Mouse (Mus musculus) frontal cortex, postnatal 10 days (tissue): Measurements from ENCODE around the gene Tmem125.
A peak's percentile ranks its signal among the peaks of the same experiment; 100 is the strongest.
"Not testable (repeated sequence)": the region's sequence is repeated elsewhere in the genome, so short reads cannot be mapped to it uniquely, and the experiment has no call there.

Experiments used
- DNase-seq, 2 experiments: peaks; one replicate each; pipeline ENCODE4 v3.0.0; 2022; ENCODE audit warnings: low spot score in 2 of 2, mixed read lengths in 1 of 2

The Tmem125 gene

DNA sequence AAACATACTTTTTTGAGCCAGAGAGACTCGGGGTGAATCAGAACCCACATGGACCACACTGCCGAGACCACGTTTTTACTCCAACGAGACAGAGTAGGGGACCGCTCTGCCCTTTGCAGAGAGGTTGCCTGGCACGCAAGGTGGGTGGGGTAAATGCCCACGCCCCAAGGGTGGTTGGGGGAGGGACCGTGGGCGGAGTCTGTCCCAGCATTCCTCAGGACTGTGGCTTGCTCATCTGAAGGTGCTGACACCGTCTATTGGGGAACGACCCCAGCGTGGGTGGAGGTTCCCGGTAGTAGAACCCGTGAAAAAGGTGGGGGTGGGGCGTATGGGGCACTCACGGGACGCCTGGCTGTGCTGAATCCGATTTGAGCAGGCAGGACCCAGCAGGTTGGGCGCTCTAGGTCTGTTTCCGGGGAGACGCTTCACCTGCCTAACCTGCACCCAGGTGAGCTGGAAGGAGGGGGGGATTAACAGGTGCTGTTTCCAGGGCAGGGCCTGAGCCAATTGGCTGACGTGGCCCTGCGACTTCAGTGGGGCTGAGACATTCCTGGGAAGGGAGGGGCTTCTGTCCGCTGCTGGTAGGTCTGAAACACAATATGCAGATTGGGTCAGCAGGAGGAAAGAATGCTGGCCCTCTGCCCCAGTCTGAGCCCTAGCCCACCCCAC is at the start of gene Tmem125:
Gene Tmem125 (minus strand): TSS at position 453 of the 669 bp plus-strand sequence.
- DNase-seq: no peak

DNA sequence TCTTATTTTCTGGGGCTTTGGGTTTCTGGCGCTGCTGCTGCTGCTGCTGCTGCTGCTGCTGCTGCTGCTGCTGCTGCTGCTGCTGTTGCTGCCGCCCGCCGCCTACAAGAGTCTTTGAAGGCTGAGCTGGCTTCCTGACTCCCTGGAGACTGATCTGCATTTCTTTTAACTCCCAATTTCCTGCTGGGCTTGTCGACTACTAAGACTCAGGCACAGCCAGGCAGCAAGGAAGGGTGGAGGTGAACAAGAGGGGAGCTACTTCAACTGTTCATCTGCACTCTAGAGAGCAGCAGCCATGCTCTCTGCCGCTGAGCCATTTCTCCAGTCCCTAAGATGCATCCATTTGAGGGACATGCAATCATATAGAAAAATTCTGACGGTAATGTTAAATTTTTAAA is 45.9 kb upstream of the Tmem125 start:
- no peak for DNase-seq

DNA sequence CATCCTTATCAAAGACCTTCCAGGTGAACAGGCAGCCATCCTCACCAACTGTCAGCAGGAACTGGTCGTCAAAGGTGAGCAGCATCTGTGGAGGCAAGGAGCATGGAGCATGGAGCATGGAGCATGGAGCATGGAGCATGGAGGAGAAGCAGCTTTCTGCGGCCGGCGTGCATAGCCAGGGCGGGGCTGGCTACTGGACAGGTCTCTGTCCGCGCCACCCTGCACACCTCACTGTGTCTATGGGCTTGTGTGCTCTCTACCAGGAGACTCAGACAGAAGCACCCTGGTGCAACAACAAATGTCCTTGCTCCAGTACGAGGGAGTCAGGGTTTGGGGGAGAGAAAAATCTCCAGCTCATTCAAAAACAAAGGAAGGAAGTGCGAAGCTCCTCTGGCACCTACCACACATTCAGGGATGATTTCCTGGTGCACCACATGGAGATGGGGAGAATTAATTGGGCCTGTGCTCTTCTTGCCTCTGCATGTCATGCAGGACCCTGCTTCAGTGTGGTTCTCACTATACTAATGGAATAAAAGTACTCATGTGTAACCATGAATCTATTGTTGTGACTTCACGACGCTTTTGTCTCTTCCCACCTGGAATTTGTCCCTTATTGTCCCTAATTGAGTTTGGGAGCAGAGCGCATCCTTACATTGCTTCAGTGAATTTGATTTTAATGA is 45.3 kb upstream of the Tmem125 start:
- no peak for DNase-seq

DNA sequence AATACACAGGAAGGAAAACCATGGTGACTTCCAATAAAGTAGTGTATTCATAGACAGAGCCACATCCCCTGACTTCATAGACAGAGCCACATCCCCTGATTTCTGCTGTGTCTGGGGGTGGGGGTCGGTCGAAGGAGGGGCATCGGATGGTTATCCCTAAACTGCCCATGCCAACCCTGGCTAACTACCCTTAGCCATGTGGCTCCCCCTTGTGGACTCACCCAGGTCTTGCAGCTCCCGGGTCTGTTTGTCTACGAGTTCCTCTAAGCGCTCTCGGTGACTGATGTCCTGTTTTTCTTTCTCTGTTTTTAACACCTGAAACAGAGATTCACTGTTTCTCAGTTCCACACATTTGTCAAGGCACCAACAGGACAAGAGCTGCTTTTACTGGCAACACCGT is 38.8 kb upstream of the Tmem125 start:
- no peak for DNase-seq

DNA sequence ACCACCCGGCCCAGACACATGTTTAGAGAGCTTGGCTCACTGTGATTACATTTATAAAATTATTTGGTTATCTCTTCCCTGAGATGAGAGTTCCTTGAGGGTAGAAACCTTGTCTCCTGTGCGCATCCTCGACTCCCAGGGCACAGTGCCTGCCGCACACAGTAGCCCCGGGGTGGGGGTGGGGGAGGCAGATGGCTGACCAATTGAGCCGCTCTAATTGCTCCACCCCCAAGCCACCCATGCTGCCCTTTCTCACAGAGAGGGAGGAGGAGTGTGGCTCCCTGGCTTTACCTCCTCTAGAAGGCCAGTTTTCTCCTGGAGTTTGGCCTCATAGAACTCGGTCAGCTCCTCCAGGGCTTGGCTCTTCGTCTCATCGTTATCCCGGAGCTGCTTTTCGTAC is 37.7 kb upstream of the Tmem125 start:
- DNase-seq: no peak

DNA sequence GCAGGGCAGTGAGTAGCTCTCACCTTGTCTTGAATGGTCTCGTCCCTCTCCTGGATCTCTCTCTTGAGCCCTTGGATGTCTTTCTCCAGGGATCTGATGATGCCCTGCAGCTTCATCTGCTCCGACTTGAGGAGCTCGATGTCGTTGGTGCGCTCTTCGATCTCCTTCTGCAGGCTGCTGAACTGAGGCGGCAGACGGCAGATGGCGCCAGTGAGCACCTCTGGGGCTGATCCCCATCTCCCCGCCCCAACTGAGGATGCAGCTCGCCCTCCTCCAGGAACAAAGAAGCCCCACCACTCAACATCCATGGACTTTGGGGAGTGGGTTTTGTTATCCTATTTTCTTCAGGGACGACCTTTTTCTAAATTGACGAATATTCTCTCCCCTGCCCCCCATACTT is 35.5 kb upstream of the Tmem125 start:
- DNase-seq: peak in 1 of 2 experiments; percentile 29

DNA sequence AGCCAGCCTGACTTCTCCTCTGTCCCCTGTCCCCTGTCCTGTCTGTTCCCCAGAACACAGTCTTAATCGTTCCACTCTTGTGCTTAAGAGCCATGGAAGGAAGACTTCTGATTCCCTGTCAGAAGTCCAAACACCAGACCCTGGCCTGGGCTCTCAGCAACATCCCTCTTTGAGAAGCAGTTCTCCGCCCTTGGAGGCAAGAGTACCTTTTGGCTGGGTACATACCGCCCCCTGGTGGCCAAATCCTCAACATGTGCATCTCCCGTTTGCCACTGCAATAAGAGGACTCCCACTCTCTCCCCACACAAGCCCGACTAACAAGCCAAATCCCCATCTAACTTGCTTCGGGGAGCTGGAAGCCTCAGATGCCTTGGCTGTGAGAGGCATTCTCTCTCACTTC is 32.3 kb upstream of the Tmem125 start:
- peak; percentile 70 to 84 for DNase-seq

DNA sequence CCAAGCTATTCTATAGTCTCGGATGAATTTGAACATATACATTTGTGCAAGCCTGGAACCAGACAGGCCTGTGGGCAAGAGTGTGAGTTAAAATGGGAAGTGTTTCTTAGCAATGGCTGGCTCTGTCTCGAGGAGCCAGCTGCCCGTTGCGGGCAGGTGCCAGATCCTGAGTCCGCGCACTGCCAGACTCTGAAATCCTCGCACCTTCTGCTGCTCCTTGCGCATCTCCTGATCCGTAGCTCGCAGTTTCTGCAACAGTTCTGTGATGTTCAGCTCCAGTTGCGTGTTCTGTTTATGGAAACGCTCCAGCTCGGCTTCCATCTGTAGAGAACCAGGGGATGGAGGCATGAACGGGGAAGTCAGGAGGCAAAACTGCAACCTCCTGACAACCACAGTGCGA is 27.6 kb upstream of the Tmem125 start:
- DNase-seq: peak; percentile 53 to 73

DNA sequence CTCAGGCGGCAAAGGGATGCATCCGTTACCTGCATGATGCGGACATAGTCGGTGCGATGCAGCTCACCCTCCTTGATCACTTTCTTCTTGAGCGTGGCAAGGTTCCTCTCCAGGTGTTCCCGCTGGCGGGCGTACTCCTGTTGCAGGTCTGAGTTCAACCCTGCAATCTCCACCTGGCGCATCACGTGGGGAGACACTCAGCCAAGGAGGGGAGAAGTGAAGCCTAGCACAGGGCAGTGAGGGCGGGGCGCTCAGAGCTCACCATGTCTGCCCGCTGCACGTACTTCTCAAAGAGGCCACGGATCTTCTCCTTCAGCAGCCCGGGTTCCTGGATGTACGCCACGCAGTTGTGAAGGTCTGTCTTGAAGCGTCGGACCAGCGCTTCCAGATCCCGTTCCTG is 25.5 kb upstream of the Tmem125 start:
- DNase-seq: no peak

DNA sequence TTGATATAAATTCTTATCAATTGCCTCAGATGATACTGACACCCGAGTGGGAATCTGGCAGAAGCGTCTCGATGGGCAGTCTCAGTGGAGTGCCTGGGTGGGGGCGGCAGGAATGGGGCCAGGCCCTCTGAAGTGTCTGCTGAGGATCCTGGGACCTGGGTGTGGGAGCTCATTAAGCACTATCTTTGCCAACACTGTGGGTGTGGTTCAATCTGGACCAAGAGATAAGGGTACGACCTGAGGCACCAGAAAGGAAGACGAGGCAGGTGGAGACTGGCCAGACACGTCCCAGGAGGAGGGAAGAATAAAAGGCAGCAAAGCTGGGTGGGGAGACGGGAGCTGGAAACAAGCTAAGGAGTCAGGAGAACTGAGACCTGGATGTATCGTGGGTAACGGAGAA is 24.9 kb upstream of the Tmem125 start:
- DNase-seq: no peak

DNA sequence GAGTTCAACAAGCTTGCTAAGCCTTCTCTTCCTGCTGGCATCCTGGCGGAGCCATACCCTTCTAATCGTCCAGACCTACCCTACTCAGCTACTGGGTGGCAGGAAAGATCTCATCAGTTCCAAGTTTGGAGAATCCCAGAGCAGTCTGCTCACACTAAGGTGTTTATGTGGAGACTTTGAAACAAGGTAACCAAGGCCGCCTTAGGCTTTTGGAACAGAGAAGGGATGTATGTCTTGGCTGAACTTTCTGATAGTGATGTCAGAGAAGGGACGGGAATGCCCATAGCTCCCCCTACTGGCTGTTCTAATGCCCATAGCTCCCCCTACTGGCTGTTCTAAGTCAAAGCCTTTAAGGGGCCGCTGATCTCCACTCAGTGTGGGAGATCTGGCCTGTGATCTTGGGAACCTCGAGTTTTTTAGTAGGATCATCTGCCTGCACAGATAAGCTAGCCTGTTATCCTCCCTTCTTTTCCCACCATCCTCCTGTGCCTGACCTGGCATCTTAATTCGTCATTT is 22.4 kb upstream of the Tmem125 start:
- no peak for DNase-seq

DNA sequence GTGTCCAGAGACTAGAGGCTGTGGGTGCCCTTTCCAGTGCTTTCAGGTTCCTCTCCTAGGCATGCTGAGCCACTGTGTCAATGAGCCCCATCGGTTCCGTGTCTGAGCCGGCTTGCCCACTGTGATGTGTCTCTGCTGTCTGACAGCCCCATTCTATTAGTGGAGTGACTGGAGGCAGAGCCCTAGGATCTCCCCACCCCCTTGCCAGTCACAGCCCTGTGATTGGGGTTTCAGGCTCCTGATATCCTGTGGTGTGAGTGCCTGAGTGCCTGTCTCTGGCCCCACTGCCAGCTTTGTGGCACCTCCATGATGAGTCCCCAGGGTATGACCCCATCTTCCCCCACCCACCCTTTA is 21.1 kb upstream of the Tmem125 start:
- DNase-seq: no peak

DNA sequence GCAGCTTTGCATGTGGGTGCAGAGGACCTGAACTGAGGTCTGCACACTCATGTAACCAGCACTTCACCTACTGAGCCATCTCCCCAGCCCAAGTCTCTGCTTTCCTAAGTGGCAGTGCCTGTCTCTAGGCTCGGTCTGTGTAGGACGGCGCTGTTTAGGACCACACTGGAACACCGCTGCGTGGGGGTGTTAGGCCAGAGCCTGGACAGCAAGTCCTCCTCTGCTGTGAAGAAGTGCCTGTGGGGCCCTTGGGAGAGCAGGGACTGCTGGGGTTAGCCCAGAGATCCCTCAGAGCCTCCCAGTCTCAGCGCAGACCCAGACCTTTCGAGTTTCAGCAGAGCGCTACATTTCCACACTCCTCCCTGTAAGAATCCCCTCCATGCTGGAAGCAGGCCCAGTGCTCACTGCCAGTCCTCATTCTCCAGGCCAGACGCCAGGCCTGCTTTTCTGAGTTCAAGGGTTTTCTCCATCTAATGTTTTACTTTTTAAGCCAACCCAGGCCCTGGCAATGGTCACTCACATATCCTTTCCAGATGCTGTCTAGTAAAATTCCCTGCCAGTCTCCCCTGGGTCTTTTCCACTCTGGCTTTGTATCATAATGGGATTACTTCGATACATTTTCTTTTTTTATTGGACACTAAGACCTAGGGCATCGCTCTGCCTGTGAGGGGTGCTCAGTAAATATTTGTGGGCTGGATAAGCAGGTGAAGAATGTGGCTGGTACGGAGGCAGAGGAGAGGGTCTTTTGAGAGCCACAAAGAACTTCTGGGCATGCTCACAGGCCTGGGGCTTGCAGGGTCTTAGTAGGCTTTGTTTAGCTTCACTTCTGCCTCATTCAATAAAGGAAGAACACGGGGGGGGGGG is 20.4 kb upstream of the Tmem125 start:
- DNase-seq: no peak

DNA sequence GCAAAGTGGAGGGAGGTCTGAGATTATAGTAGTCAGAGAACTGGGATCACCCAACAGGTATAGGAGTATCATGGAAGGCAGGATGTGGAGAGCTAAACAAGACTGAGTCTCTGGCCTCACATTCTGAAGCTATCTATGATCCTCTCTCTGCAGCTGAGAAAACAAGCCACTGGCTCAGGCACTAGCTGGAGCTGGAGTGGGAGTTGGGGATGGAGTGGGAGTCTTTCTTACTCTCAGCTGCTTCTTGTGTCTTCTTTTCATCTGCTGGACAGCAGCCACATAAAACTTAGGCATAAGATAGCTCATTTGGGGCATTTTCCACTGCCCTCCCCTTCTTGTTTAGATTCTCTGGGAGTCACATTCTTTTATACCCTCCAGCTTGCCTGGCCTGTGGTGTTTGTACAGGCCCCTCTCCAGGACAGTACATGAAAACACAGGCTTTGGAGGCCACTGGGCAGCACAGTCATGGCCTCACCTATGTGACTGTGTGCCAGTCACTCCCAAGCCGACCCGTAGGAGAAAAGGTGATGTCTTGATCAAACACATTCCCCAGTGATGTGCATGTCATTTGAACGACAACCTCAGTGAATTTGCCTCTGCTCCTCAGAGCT is 9.3 kb upstream of the Tmem125 start:
- no peak for DNase-seq

DNA sequence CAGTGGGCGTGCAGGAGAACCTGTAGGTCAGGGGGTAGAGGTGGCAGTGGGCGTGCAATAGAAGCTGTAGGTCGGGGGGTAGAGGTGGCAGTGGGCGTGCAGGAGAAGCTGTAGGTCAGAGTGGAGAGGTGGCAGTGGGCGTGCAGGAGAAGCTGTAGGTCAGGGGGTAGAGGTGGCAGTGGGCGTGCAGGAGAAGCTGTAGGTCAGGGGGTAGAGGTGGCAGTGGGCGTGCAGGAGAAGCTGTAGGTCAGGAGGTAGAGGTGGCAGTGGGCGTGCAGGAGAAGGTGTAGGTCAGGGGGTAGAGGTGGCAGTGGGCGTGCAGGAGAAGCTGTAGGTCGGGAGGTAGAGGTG is 4.3 kb upstream of the Tmem125 start:
- not testable (repeated sequence) for DNase-seq

DNA sequence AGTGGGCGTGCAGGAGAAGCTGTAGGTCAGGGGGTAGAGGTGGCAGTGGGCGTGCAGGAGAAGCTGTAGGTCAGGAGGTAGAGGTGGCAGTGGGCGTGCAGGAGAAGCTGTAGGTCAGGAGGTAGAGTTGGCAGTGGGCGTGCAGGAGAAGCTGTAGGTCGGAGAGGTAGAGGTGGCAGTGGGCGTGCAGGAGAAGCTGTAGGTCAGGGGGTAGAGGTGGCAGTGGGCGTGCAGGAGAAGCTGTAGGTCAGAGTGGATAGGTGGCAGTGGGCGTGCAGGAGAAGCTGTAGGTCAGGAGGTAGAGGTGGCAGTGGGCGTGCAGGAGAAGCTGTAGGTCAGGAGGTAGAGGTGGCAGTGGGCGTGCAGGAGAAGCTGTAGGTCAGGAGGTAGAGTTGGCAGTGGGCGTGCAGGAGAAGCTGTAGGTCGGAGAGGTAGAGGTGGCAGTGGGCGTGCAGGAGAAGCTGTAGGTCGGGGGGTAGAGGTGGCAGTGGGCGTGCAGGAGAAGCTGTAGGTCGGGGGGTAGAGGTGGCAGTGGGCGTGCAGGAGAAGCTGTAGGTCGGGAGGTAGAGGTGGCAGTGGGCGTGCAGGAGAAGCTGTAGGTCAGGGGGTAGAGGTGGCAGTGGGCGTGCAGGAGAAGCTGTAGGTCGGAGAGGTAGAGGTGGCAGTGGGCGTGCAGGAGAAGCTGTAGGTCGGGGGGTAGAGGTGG is 3.7 kb upstream of the Tmem125 start:
- DNase-seq: peak; percentile 58 to 66

DNA sequence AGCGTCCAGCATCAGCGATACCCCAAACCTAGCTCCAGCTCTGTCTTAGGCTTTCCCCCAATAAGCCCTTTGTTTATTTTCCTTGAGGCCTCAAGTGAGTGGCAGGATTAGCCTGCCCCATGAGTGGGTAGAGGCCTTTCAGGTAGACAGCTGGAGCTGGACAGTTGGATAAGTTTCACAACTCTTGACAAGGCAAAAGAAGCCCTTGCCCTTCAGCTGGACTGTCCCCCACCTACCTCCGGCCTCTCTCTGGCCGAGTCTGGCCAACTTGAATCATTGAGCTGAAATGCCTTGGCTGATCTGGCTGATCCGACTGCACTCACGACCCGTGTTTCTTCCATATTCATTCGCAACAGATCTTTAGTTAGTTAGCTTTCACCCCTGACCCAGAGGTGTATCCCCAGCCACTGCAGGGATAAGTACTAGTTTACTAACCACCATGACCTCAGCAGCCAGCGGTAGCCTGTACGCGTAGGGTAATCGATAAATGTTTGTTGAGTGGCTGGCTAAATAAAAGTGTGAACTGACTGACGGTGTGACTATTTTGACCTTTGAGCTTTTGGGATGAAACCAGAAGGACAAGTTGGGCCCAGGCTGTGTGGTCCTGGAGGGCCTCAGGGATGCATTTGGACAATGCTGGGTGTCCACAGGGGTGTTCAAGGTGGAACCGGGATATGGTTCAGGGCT is 740 bp upstream of the Tmem125 start:
- no peak for DNase-seq

DNA sequence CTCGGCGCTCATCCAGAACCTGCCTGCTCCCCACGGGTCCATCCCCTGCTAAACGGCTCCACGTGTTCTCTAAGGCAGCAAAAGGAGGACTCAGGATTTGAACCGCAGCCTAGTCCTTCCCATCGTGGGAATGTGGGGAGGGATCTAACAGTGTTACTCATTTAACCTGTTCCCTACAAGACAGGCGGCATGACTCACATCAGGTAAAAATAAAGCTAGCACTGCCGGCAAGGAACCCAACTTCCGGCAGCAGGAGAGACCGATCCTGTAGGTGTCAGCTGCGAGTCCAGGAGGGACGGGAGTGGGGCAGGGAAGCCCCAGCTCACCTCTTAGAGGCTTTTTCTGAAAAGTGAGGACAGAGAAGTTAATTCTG is 700 bp downstream of the Tmem125 start:
- no peak for DNase-seq

DNA sequence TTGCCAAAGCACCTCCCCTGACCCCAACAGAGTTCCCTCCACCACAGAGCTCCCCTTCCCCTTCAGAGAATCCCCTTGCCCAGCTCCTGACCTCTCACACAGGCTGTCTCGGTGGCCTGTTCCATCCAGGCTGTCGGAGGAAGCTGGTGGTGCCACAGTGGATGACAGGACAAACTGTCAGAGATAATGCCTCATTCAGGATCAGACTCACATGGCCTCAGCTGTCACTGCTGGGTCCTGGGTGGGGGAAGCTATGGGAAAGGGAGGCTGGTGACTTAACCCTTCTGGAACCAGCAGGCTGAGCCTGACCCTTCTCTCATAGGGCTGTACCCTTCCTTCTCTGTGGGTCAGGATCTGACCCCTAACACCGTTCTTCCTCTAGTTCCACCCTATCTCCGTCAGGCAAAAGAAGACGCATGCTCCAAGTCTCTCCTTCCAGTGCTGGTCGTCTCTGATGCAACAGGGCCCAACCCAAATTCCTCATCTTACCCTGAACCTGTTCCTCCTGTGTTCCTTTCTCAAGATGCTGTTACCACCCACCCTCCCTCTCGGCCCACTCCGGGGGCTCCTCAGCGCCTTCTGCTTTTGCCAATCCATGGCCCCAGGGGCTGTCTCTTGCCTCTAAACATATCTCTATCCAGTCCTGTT is 1.2 kb downstream of the Tmem125 start:
- no peak for DNase-seq

DNA sequence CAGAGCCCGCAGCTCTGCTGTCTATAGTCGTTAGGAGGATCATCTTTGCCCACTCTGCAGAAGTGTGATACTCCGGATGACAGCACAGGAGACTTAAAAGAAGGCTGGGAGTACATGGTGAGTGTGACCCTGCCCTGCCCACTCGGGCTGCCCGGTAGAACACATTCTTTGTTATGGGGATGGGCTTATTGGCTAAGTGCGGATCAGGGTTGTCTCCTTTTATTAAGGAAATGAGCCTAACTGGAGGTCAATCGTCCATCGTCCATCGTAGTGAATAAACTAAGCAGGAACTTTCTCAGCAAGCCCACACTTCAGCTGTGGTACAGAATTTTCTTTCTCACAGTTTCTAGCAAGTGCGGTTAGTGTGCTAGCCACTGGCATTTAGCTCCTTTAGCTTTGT is 3.9 kb downstream of the Tmem125 start:
- DNase-seq: no peak

DNA sequence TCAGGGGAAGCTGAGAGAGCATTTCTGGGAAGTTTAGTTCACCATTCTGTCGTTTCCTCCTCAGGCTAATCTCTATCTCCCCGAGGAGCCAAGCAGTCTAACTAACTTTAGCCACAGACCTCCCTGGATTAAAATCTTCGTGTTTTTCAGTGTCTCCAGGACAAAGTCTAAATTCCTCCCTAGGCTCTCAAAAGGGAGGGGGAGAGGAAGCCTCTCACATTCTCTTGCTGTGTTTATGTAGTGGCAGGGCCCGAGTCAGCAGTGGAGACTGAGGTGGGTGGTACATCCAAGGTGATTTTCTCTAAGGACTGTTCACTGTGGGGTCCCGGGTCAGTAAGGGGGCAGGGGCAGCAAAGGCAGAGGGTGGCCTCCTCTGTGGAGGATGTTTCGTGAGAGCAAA is 6.0 kb downstream of the Tmem125 start:
- no peak for DNase-seq
